Mouse (Mus musculus): ENCODE data around the gene Crebzf.

Gene Crebzf

DNA sequence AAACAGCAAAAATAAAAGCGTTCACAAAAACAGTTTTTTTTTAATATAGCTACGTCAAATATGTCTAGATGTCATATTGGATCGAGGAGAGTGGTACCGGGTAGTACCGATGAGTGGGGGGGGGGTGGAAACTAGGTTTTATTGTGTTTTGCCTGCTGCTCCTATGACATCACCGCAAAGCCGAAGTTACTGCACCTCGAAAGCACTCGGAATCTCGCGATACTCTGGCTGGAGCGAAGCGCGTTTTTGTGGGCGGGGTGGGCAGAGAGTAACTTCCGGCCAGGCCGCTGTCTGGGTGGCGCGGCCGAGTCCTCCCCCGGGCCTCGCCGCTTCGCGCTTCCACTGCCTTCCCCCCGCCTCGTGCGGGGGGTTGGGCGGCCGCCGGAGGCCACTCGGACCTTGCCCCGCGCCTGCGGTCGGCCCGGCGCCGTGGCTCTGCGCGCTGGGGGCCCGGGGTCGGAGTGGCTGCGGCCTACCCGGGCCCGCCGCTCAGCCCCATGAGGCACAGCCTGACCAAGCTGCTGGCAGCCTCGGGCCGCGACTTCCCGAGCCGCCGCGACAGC, at the start of gene Crebzf:
Crebzf (plus strand) TSS at position 212 of the 563 bp plus-strand sequence.
- DNase-seq (ENCODE audit: low read depth in 2 of 2, low spot score in 2 of 2), result peak; percentile 95

DNA sequence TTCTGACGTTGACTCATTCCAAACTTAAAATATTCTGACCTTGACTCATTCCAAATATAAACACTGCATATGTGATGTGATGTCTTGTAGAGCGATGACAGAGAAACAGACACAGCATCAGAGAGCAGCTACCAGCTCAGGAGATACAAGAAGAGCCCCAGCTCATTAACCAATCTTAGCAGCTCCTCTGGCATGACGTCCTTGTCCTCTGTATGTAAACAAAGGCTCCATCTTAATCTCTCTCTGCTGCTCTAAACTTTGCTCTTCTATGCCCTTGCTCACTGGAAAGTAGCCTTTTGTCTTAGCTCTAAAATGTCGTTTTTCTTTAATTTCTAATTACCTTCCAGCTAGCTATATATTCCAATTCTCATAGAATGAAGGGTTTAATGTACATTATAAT, 47.5 kb upstream of the Crebzf start:
- no peak for DNase-seq (ENCODE audit: low read depth in 2 of 2, low spot score in 2 of 2)

DNA sequence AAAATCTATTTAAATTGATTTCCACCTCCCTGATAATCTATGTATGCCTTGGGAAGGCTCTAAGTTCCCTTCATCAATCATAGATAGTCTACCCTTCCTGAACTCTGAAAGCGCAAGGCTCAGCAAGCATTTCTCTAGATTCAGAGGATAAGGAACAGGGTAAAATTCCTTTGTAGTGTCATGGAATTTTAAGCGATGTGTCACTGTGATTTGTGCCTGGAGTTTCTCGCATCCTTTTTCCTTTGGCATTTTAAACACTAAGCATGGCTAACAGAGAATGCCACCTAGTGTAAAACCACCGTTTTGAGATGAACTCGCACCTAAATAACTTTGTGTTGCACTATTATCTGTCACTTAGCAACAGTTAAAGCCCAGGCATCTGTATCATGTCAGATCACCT, 46.6 kb upstream of the Crebzf start:
- no peak for DNase-seq (ENCODE audit: low read depth in 2 of 2, low spot score in 2 of 2)

DNA sequence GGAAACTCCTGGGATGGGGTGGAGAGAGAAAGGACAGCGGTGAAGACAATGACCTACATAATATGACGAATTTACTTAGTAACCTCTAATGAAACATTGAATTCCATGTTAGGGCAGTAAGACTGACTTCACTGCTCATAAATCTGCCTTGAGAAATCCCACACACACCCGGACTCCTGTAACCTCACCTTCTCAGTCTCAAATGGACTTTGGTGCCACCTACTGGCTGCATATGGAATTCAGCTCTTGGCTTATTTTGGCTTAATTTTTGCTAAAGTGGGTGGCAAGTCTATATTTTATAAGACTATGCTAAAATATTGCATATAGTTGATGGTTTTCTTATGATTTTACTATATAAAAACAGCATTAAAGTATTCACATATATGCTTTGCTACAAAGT, 32.6 kb upstream of the Crebzf start:
- DNase-seq (ENCODE audit: low read depth in 2 of 2, low spot score in 2 of 2), result peak; percentile 62 to 74

DNA sequence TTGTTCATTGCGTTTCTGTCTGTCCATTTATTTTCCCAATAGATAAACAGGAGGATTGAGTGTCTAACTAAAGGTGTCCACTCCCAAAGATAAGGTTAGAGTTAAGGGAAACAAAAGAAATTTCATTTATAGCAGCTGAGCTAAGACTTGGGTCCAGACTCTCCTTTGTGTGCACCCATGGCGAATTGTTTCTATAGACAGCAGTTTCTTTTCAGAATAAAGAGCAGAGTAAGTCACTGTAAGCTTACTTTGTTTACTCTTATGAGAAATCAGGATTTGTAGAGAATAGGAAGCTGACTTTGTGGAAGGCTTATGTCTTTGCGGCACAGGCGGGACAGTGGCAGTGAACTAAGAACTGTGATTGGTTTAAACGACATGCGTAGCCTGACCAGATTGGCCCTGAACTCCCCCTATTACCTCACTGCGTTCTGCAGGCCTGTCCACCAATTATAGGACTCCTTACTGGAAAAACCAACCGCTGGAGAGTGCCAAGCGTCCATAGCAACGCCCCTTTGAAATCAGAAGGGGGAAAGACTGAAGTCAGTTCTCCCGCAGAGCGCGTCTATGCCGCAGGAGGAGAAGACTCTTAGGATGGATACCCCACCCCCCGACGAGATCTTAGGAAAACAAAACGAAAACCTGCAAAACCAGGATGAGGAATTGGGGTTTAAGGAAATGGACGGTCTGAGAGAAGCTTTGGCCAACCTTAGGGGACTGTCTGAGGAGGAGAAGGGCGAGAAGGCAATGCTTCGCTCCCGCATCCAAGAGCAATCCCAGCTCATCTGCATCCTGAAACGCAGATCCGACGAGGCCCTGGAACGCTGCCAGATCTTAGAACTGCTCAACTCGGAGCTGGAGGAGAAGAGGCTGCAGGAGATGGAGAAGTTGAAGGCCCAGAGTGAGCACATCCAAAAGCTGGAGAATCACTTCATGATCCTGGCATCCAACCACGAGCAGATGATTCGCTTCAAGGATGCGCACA, 16.2 kb upstream of the Crebzf start, which contains the start of gene Ccdc89:
Ccdc89 (plus strand) TSS at position 558 of the 982 bp plus-strand sequence.
- DNase-seq (ENCODE audit: low read depth in 2 of 2, low spot score in 2 of 2), result no peak

DNA sequence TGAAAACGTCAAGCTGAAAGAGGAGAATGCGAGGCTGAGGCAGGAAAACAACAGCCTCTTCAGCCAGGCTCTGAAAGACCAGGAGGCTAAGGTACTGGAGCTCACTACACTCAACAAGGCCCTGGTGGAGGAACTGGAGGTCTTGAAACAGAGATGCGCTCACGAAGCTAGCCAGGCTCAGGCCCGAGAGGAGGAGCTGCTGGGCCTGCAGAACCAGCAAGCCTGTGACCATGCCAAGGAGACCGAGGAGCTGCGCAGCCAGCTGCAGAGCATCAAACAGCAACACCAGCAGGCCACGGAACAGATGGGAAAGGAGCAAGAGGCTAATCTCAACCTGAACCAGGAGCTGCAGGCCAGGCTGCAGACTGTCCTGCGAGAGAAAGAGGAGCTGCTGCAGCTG, 15.5 kb upstream of the Crebzf start:
- no peak for DNase-seq (ENCODE audit: low read depth in 2 of 2, low spot score in 2 of 2)

DNA sequence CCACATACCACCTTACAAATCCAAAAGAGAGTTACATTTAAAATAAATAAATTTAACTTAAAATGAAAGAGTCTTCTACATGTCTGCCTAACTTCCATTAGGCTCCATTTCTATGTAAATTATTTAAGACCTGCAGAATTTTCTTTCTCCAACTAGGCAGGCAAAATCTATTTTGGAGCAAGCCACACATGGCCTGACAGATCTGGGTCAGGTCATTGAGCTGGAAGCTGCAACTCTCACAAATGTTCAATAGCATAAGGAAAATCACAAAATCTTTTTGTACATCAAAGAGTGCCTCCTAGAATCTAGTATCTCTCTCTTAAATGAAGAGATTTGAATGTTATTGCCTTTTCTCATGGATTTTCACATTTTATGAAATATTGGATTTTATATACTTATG, 10.3 kb upstream of the Crebzf start:
- no peak for DNase-seq (ENCODE audit: low read depth in 2 of 2, low spot score in 2 of 2)

DNA sequence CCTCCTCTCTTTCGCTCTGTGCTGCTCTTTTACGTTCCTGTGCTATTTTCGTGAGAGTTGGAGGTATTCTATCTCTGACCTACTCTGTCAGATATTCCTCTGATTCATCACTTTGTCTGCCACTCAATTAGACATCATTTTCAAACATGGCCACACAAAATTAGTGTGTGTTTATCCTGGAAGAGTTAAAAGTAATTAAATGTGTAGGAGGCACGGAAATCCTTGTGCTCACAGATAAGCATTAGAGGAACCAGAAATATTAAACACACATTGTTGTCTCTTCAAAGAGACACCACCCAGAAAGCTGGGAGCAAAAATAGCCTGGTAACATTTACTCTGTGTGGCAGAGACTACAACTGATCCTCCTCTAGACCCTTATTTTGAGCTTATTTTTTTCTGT, 2.5 kb upstream of the Crebzf start:
- DNase-seq (ENCODE audit: low read depth in 2 of 2, low spot score in 2 of 2), result no peak

DNA sequence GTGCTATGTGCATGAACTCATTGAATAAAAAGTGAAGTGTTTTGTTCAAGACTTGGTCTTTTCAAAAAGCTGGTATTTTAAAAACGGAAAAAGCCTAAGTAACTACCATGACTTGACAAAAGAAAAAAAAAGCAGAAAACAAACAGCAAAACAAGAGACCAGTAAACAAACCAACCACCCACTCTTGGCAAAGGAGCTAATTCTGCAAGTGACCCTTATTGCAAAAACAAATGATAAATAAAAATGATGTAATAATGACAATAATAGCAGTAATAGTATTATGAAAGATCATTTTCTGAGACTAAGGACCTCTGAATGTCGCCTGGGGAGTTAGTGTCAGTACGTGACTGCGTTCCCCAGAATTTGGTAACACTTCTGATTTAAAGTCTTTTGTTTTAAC, 459 bp upstream of the Crebzf start:
- no peak for DNase-seq (ENCODE audit: low read depth in 2 of 2, low spot score in 2 of 2)

DNA sequence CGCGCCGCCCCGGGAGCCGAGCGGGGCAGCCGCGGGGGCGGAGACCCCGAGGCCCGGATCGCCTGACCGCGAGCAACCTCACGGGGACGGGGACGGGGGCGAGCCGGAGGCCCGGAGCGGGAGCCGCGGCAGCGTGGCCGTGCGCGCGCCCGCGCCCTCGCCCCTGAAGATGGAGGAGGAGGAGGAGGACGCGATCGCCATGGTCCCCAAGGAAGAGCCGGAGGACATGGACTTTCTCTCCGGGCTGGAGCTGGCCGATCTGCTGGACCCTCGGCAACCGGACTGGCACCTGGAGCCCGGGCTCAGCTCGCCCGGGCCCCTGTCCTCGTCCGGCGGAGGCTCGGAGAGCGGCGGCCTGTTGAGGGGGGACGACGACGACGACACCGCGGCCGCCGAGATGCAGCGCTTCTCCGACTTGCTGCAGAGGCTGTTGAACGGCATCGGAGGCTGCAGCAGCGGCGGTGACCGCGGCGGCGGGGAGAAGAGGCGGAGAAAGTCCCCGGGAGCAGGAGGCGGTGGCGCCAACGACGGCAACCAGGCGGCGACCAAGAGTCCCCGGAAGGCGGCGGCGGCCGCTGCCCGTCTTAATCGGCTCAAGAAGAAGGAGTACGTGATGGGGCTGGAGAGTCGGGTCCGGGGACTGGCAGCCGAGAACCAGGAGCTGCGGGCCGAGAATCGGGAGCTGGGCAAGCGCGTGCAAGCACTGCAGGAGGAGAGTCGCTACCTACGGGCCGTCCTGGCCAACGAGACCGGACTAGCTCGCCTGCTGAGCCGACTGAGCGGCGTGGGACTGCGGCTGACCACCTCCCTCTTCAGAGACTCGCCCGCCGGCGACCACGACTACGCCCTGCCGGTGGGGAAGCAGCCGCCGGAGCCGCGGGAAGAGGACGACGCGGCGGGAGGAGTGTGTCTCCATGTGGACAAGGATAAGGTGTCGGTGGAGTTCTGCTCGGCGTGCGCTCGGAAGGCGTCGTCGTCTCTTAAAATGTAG, 867 bp downstream of the Crebzf start:
- DNase-seq (ENCODE audit: low read depth in 2 of 2, low spot score in 2 of 2), result peak; percentile 50 to 58

DNA sequence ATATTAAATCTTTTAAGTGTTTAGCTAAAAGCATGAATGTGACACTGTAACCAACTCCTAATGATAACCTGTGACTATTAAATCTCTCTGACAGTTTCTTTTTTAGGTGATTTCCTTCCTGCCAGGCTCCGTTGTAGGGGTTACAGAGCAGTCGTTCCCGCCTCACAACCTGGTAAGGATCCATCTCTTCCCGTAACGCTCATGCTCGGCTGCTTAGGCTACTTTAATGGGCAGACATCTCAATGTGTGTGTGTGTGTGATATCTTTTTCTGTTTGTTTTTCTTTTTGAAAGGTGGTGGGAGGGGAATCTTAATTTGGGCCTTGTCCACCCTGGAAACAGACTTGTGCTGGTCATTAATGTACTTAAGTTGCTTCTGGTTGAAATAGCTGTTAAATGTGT, 1.7 kb downstream of the Crebzf start:
- no peak for DNase-seq (ENCODE audit: low read depth in 2 of 2, low spot score in 2 of 2)

DNA sequence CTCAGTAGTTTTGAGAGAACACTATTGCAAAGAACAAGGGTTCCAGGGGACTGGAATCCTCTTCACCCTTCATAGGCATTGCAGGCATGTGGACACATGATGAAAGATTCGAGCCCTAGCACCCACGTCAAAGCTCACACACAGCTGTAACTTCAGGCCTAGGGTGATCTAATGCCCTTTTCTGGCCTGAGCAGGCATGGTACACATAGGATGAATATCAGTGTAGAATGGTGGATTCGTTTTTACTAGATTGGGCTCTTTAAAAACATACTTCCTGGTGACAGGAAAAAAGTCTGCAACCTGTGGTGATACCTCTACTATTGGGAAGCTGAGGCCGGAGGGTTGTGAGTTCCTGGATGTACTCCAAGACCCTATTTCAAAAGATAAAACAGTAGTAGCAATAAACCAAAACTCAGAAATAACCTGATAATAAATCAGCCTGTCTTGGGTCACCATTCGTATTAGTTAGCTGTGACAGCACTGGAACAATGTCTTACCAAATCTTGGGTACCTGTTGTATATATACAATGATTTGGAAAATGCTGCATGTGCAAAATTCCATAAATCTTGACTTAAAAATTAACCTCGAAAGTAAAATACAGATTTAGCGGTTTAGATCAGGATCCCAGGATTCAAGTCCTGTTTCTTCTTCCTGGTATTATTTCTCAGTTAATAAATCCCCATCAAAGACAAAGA, 13.8 kb downstream of the Crebzf start:
- DNase-seq (ENCODE audit: low read depth in 2 of 2, low spot score in 2 of 2), result no peak

DNA sequence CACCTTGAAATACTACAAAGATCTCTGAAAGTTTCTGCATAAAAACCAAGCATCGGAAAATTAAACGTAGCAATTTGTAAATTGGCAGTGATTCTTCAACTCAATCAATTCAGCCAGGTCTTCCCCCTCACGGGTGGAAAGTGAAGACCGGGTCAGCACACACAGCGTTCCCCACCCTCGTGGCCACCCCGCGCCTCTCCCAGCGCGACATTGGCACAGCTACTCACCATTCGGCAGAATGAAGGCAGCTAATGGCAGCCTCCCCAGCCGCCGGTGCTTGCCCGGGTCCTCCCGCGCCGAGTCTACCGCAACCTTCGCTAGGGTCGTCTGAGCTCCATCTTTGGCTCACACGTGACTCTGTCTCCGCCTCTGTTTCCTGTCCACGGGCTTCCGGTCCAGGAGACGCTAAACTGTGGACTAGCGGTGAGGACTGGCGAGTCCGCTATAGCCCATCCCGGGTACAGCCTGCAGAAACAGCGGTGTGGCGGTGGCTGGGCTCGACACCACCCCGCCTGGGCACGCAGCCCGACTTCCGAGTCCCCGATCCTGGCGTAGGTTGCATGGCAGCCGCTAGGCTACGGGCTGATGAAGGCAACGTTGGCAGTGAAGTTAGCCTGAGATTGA, 14.4 kb downstream of the Crebzf start, which contains the start of gene Tmem126a:
Tmem126a (minus strand) TSS at position 385 of the 624 bp plus-strand sequence.
- DNase-seq (ENCODE audit: low read depth in 2 of 2, low spot score in 2 of 2), result peak; percentile 57 to 58

DNA sequence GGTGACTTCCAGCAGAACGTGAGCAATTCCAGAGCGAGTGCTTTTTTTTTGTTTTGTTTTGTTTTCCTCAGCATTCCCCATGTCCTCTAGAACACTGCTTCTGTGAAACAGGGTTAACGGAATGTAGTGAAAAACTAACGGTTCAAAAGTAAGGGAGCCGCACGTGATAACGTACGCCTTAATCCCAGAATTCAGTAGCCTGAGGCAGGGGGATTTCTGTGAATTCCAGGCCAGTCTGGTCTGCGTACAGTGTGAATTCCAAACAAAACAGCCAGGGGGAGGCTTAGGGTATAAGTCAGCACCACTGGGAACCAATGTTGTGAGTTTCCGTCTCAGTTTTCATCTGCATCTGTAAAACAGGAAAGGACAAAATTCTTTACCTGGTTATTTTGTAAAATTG, 15.0 kb downstream of the Crebzf start:
- DNase-seq (ENCODE audit: low read depth in 2 of 2, low spot score in 2 of 2), result no peak

DNA sequence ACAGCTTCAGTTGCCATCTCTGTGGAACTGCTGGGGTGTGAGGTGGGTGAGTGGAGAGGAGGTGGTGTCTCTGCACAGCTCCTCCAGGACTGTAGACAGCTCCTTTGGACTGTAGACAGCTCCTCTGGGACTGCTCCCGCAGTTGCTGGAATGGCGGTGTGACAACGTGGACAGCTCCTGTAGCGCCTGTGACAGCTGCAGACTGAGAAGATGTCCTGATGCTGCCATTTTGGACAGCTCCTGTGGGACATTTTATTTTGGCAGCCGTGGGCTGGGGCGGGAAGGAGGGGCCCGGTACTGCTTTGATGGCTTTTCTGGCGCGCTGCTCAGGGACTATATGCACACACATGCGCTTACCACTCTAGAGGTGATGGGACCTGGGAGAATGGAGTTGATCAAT, 17.8 kb downstream of the Crebzf start:
- no peak for DNase-seq (ENCODE audit: low read depth in 2 of 2, low spot score in 2 of 2)

DNA sequence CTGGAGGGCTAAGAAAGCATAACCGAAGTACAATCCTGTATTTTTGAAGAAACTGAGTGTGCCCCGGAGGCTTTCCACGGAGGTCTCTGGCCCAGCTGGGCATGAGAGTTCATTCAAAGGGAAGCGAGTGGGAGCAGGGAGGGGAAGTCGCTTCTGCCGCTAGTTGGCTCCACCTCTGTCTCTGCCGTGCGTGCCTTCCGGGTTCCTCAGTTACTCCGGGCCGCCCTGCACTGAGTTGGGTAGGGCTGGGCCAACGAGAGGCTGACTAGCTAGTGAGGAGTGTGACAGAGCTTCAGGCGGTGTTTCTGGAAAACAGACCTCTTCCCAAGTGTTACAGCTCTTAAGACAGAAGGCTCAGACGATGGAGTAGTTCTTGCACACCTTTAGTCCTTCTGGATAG, 18.4 kb downstream of the Crebzf start:
- DNase-seq (ENCODE audit: low read depth in 2 of 2, low spot score in 2 of 2), result peak; percentile 28 to 42

DNA sequence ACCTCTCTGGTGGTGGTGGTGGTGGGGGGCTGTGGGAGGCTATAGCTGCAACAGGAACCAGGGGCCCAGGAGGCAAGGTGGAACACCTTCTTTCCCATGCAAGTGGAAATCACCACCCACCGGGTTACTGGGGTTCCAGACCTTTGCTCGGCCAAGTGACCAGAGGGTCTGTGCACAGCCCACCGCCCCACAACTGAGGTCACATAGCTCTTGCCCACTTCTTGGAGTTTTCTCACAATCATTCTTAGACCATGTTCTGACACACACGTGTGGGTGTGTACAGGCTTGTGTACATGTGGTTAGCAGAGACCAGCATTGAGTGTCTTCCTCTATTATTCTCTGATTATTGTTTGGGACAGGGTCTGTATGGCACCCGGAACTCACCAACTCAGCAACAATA, 18.9 kb downstream of the Crebzf start:
- DNase-seq (ENCODE audit: low read depth in 2 of 2, low spot score in 2 of 2), result no peak

DNA sequence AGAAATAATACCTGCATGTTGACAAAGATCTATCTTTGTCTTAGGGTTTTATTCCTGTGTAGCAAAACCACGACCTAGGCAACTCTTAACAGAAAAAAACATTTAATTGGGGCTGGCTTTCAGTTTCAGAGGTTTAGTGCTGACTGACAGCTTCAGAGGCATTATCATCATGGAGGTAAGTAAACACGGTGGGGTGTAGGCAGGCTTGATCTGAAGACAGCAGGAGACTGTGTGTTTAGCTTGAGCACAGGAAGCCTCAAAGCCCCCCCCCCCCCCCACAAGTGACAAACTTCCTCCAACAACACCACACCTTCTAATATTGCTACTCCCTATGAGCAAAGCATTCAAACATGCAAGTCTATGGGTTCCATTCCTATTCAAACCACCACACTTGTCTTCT, 31.0 kb downstream of the Crebzf start:
- DNase-seq (ENCODE audit: low read depth in 2 of 2, low spot score in 2 of 2), result no peak

DNA sequence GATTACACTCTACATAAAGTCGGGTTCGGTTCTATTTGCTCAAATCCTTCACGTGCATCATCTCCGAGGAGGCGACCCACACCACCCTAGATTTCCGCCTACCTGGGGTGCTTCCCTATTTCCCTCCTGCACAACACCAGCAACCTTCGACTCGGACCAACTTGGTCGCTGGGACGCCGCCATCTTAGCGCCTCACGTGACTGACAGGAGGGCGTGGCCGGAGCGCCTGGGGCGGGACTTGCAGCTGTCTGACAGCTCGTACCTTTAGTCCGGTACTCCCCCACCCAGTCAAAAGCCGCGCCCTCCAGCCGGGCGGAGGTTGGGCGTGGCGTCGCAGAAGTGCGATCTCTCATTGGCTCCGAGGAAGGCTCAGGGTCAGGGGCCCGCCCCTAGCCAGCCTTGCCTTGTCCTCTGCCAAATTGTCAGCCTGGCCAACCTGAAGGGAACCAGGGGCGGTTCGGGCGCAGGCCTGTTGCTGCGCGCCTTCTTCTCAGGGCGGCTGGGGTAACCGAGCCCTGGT, 33.3 kb downstream of the Crebzf start, which contains the start of gene Tmem126b:
Tmem126b (minus strand) TSS at position 209 of the 520 bp plus-strand sequence.
- DNase-seq (ENCODE audit: low read depth in 2 of 2, low spot score in 2 of 2), result peak; percentile 98

Measured in CD8-positive naive resting alpha-beta T cell, adult 2 months (primary cell).